8 mouse cellular contexts compared by ENCODE assay signal in the genomic region with DNA sequence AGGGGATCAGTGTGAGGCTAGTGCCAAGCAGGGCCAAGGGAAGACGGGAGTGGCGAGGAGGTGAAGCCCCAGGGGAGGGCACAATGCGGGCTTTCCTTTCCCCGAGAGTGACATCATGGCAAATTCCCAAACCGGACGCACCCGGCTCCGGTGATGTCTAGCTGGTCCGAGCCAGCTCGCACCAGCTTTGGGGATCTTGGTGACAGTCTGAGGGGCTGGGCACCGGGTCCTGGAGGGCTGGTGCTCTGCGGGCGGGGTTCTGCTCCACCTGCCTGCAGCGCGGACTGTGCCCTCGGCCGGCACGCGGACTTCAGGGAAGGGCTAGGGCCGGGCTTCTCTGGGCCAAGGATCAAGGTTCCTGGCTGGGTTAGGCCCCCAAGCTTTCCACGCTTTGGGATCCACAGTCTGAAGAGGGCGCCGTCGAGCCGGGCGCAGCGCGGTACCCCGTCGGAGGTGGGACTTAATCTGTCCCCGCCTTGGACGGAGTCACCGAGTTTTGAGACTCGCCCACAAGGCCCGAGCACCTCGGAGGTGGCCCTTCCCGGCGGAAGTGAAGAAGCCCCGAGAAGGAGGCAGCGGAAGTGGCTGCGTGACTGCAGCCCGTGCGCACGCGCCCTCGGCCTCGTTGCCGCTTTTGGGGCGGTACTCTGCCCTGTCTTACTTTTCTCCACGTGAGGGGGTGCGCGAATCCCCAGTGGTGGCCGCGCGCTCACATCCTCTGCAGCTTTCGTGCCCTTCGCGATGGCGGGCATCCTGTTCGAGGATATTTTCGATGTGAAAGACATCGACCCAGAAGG. TPM values are rescaled to one million over a fixed set of nuclear protein-coding genes. Genes with fewer than 3 reads are reported as not detected.
DNase-seq lines count a peak whose midpoint lies in the region; ATAC-seq lines count a peak whose summit lies in the region.

A gene (plus strand): TSS at position 485 of the 797 bp plus-strand sequence.
A gene (minus strand): TSS at position 566 of the 797 bp plus-strand sequence.

- H3K9me3 ChIP-seq in hindbrain, embryonic 14.5 days (ENCODE audit: control insufficient read depth, low read length) = no peaks in the 10 kb centered on the region

- peak within 1 kb of the TSS; percentile 72 for H3K9ac ChIP-seq in hindbrain, embryonic 14.5 days

- peak; percentile 99 for DNase-seq in R1 (ENCODE audit: low read depth, low spot score)
- DNase-seq in cerebellum, postnatal 25 days = peak; percentile 96 to 97
- peak; percentile 89 to 94 for DNase-seq in frontal cortex, postnatal 25 days (ENCODE audit: low spot score in 2 of 2)
- peak; percentile 92 for DNase-seq in hindbrain, embryonic 14.5 days (ENCODE audit: low spot score)
- peak; percentile 95 to 98 for DNase-seq in layer of hippocampus, postnatal 36 days
- DNase-seq in lung, postnatal 36 days = peak; percentile 97
- DNase-seq in retina, postnatal 1 day = peak; percentile 97
- peak; percentile 96 to 98 for DNase-seq in urinary bladder, adult 18-20 months (ENCODE audit: low spot score in 2 of 2)

- peak; percentile 84 for ATAC-seq in hindbrain, embryonic 14.5 days (ENCODE audit: low FRiP score)

- H3K27ac ChIP-seq in hindbrain, embryonic 14.5 days = peak within 1 kb of the TSS; percentile 88

- H3K27me3 ChIP-seq in hindbrain, embryonic 14.5 days (ENCODE audit: control insufficient read depth, insufficient read depth, low read length) = no peaks in the 10 kb centered on the region

- under 1% methylated on average over 61 of the region's 62 CpGs for WGBS in hindbrain, embryonic 14.5 days

- peak within 1 kb of the TSS; percentile 92 for H3K4me2 ChIP-seq in hindbrain, embryonic 14.5 days (replicated peaks)

- H3K4me3 ChIP-seq in hindbrain, embryonic 14.5 days (replicated peaks; ENCODE audit: low read length) = peak within 1 kb of the TSS; percentile 52

- peaks cover 41% of the 10 kb centered on the region for H3K36me3 ChIP-seq in hindbrain, embryonic 14.5 days (replicated peaks; ENCODE audit: control insufficient read depth, insufficient read depth)

- peaks cover 36% of the 10 kb centered on the region for H3K4me1 ChIP-seq in hindbrain, embryonic 14.5 days (replicated peaks; ENCODE audit: control insufficient read depth, insufficient read depth, low read length)

RNA-seq across cellular contexts. Expression of the first gene that starts in this region (rescaled TPM):
- polyA plus RNA-seq in hindbrain, embryonic 14.5 days (2014; fragmentation: Nextera tagmentation; extraction: Ambion mirVana) = 93.2 and 95.9 TPM in 2 replicates
- 10 to 100 TPM; 24.8 to 24.9 TPM for total RNA-seq in layer of hippocampus, postnatal 36 days (2021)

RNA-seq across cellular contexts. Expression of the second gene that starts in this region (rescaled TPM):
- polyA plus RNA-seq in hindbrain, embryonic 14.5 days (2014; fragmentation: Nextera tagmentation; extraction: Ambion mirVana) = 28.7 and 32.1 TPM in 2 replicates
- 10 to 100 TPM; 66.0 to 71.3 TPM for total RNA-seq in layer of hippocampus, postnatal 36 days (2021)

Comparison
In these comparisons a context has a peak if more than half of its experiments do, and no peak if none do; other contexts are left out.
1. Peak in every context shown above with its lines: DNase-seq, ATAC-seq, H3K4me3 ChIP-seq and H3K27ac ChIP-seq.